Mouse (Mus musculus): ENCODE results near the gene Sergef. TPM values are rescaled to one million over a fixed set of nuclear protein-coding genes. Genes with fewer than 3 reads are reported as not detected.

The Sergef gene
- polyA plus RNA-seq, 1 experiment from 2014 or later, result 7.5 TPM

GRCm38 (mm10) chr7:46514981-46515380 is 124.6 kb downstream of the Sergef start:
- no peaks in the 10 kb centered on the region for H3K4me1 ChIP-seq (replicated peaks; ENCODE audit: control insufficient read depth, insufficient read depth, low read length)
- no peaks in the 10 kb centered on the region for H3K9me3 ChIP-seq (ENCODE audit: control insufficient read depth)
- H3K36me3 ChIP-seq (ENCODE audit: control insufficient read depth, insufficient read depth), result no peaks in the 10 kb centered on the region
- ATAC-seq, result no peak
- no peak overlapping the region for H3K4me2 ChIP-seq (replicated peaks; ENCODE audit: low read depth)
- H3K4me3 ChIP-seq (ENCODE audit: low read depth, low read length), result no peak overlapping the region
- H3K27ac ChIP-seq (ENCODE audit: low read depth, low read length), result no peak overlapping the region
- WGBS, result 92% methylated on average over 8 of the region's 8 CpGs
- no peak for TF ChIP-seq CTCF (IDR thresholded peaks at IDR 0.05; ENCODE audit: low read depth)
- no peak overlapping the region for H3K9ac ChIP-seq (ENCODE audit: low read depth, low read length)
- H3K27me3 ChIP-seq (replicated peaks; ENCODE audit: control insufficient read depth, insufficient read depth, low read length), result no peaks in the 10 kb centered on the region

- H3K4me1 ChIP-seq (replicated peaks; ENCODE audit: control insufficient read depth, insufficient read depth, low read length), result no peaks in the 10 kb centered on the region
- no peak for ATAC-seq
- H3K4me2 ChIP-seq (replicated peaks; ENCODE audit: low read depth), result no peak overlapping the region
- no peak overlapping the region for H3K9ac ChIP-seq (ENCODE audit: low read depth, low read length)
- no peaks in the 10 kb centered on the region for H3K27me3 ChIP-seq (replicated peaks; ENCODE audit: control insufficient read depth, insufficient read depth, low read length)
- H3K27ac ChIP-seq (ENCODE audit: low read depth, low read length), result no peak overlapping the region
- H3K36me3 ChIP-seq (ENCODE audit: control insufficient read depth, insufficient read depth), result no peaks in the 10 kb centered on the region
- no peak overlapping the region for H3K4me3 ChIP-seq (ENCODE audit: low read depth, low read length)
- 83% methylated on average over 8 of the region's 8 CpGs for WGBS
- H3K9me3 ChIP-seq (ENCODE audit: control insufficient read depth), result no peaks in the 10 kb centered on the region
- TF ChIP-seq CTCF (IDR thresholded peaks at IDR 0.05; ENCODE audit: low read depth), result no peak
Measured at GRCm38 (mm10) chr7:46513562-46513961, 126.0 kb downstream of the Sergef start.

GRCm38 (mm10) chr7:46512792-46513191 is 126.8 kb downstream of the Sergef start:
- no peaks in the 10 kb centered on the region for H3K27me3 ChIP-seq (replicated peaks; ENCODE audit: control insufficient read depth, insufficient read depth, low read length)
- H3K27ac ChIP-seq (ENCODE audit: low read depth, low read length), result no peak overlapping the region
- no peaks in the 10 kb centered on the region for H3K9me3 ChIP-seq (ENCODE audit: control insufficient read depth)
- TF ChIP-seq CTCF (IDR thresholded peaks at IDR 0.05; ENCODE audit: low read depth), result no peak
- H3K36me3 ChIP-seq (ENCODE audit: control insufficient read depth, insufficient read depth), result no peaks in the 10 kb centered on the region
- no peak overlapping the region for H3K4me3 ChIP-seq (ENCODE audit: low read depth, low read length)
- no peak overlapping the region for H3K4me2 ChIP-seq (replicated peaks; ENCODE audit: low read depth)
- H3K9ac ChIP-seq (ENCODE audit: low read depth, low read length), result no peak overlapping the region
- no peak for ATAC-seq
- H3K4me1 ChIP-seq (replicated peaks; ENCODE audit: control insufficient read depth, insufficient read depth, low read length), result no peaks in the 10 kb centered on the region
- 80% methylated on average over 5 of the region's 5 CpGs for WGBS

GRCm38 (mm10) chr7:46510806-46511205 is 128.8 kb downstream of the Sergef start:
- no peaks in the 10 kb centered on the region for H3K4me1 ChIP-seq (replicated peaks; ENCODE audit: control insufficient read depth, insufficient read depth, low read length)
- no peak overlapping the region for H3K27ac ChIP-seq (ENCODE audit: low read depth, low read length)
- WGBS, result 77% methylated on average over 2 of the region's 2 CpGs
- H3K36me3 ChIP-seq (ENCODE audit: control insufficient read depth, insufficient read depth), result no peaks in the 10 kb centered on the region
- no peaks in the 10 kb centered on the region for H3K9me3 ChIP-seq (ENCODE audit: control insufficient read depth)
- no peak for TF ChIP-seq CTCF (IDR thresholded peaks at IDR 0.05; ENCODE audit: low read depth)
- H3K9ac ChIP-seq (ENCODE audit: low read depth, low read length), result no peak overlapping the region
- H3K4me3 ChIP-seq (ENCODE audit: low read depth, low read length), result no peak overlapping the region
- no peaks in the 10 kb centered on the region for H3K27me3 ChIP-seq (replicated peaks; ENCODE audit: control insufficient read depth, insufficient read depth, low read length)
- no peak for ATAC-seq
- H3K4me2 ChIP-seq (replicated peaks; ENCODE audit: low read depth), result no peak overlapping the region

- 63% methylated on average over 24 of the region's 24 CpGs for WGBS
- Histone ChIP-seq H3K36me3 (ENCODE audit: control insufficient read depth, insufficient read depth) (no peaks in the 10 kb centered on the region), H3K4me1 (replicated peaks; ENCODE audit: control insufficient read depth, insufficient read depth, low read length) (no peaks in the 10 kb centered on the region), H3K9me3 (ENCODE audit: control insufficient read depth) (no peaks in the 10 kb centered on the region), H3K27ac (ENCODE audit: low read depth, low read length) (no peak overlapping the region), H3K27me3 (replicated peaks; ENCODE audit: control insufficient read depth, insufficient read depth, low read length) (no peaks in the 10 kb centered on the region), H3K4me2 (replicated peaks; ENCODE audit: low read depth) (no peak overlapping the region), H3K4me3 (ENCODE audit: low read depth, low read length) (no peak overlapping the region), H3K9ac (ENCODE audit: low read depth, low read length) (no peak overlapping the region)
- no peak for ATAC-seq
- TF ChIP-seq CTCF (IDR thresholded peaks at IDR 0.05; ENCODE audit: low read depth), result no peak
Measured at GRCm38 (mm10) chr7:46509391-46510310, 130.0 kb downstream of the Sergef start.

- H3K4me2 ChIP-seq (replicated peaks; ENCODE audit: low read depth), result no peak overlapping the region
- 0 out of 2 replicates have a peak, but pooled peaks have one; percentile 28 for ATAC-seq
- H3K27ac ChIP-seq (ENCODE audit: low read depth, low read length), result no peak overlapping the region
- no peak overlapping the region for H3K4me3 ChIP-seq (ENCODE audit: low read depth, low read length)
- 53% methylated on average over 12 of the region's 12 CpGs for WGBS
- H3K9me3 ChIP-seq (ENCODE audit: control insufficient read depth), result no peaks in the 10 kb centered on the region
- no peaks in the 10 kb centered on the region for H3K36me3 ChIP-seq (ENCODE audit: control insufficient read depth, insufficient read depth)
- no peak overlapping the region for H3K9ac ChIP-seq (ENCODE audit: low read depth, low read length)
- no peaks in the 10 kb centered on the region for H3K4me1 ChIP-seq (replicated peaks; ENCODE audit: control insufficient read depth, insufficient read depth, low read length)
- TF ChIP-seq CTCF (IDR thresholded peaks at IDR 0.05; ENCODE audit: low read depth), result no peak
- H3K27me3 ChIP-seq (replicated peaks; ENCODE audit: control insufficient read depth, insufficient read depth, low read length), result no peaks in the 10 kb centered on the region
Measured at GRCm38 (mm10) chr7:46508590-46509318, 130.9 kb downstream of the Sergef start.
